Mouse (Mus musculus) macrophage (primary cell): ENCODE data around the gene Olfr877. TPM values are rescaled to one million over a fixed set of nuclear protein-coding genes. Genes with fewer than 3 reads are reported as not detected.

Experiments
- H3K27ac ChIP-seq: fragments of 350-480 bp; formaldehyde crosslinking; 2 replicates; pipeline ENCODE4 v1.9.0; 2021
- H3K36me3 ChIP-seq: fragments of 350-480 bp; formaldehyde crosslinking; 2 replicates; pipeline ENCODE4 v1.9.0; 2021; ENCODE audit errors: inconsistent target
- H3K4me3 ChIP-seq: fragments of 350-480 bp; formaldehyde crosslinking; 2 replicates; pipeline ENCODE4 v1.9.0; 2021; ENCODE audit errors: inconsistent target
- H3K79me2 ChIP-seq: fragments of 350-480 bp; formaldehyde crosslinking; 2 replicates; pipeline ENCODE4 v1.9.0; 2021; ENCODE audit errors: inconsistent target
- WGBS: methylation state at CpG from one replicate; pipeline ENCODE4 v1.1.7; 2026; ENCODE audit warnings: inconsistent platforms; ENCODE audit not compliant: missing documents; 5-methylcytosine and 5-hydroxymethylcytosine counted together
- polyA plus RNA-seq: library from polyadenylated mRNA; stranded (reverse); fragments of 250-400 nt; gene quantifications from 3 replicates; pipeline ENCODE4 v1.2.4, GENCODE M21; 2018; ENCODE audit warnings: inconsistent platforms
- total RNA-seq, 78 experiments: library from RNA; depleted of rRNA; stranded (reverse); fragments of 250-400 nt; gene quantifications; 1 replicate in 9 of 78; 2 replicates in 24 of 78; 3 replicates in 43 of 78; 4 replicates in 2 of 78; pipeline ENCODE4 v1.2.4; 2018; ENCODE audit warnings: inconsistent platforms in 56 of 78

The Olfr877 gene
- total RNA-seq (2018; cell fraction: chromatin; rRNA removed): not detected
- not detected for total RNA-seq (2018; cell fraction: cytosol; rRNA removed)
- not detected for total RNA-seq (2018; cell fraction: nucleus; rRNA removed)
- polyA plus RNA-seq: not detected in 3 replicates

- 79% methylated on average over 4 of the region's 4 CpGs for whole genome bisulfite sequencing
- Histone ChIP-seq H3K27ac (no peak within 1 kb of the TSS), H3K36me3 (no peaks in the 10 kb centered on the region), H3K4me3 (no peak within 1 kb of the TSS), H3K79me2 (no peaks in the 10 kb centered on the region)
Observed at GRCm38 (mm10) chr9:37853969-37854368, at the start of gene Olfr877. Olfr877 (plus strand) TSS chr9:37854269.

DNA sequence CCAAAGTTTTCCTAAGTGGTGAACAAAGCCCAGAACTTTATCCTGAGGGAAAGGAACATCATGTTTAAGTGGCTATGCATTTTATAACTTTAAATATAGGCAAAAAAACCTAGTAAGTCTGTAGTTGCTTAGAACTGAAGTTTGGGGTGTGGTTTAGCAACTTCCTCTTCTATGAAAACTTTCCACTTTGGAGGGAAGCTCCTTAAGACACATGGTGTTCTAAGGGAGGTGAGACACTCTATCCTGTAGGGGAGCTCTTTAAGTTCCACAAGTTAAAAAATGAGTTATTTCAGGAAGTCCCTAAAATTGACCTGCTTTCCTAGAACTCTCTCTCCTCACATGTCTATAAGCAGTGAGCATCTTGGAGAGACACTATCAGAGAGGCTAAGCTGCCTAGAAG, 46.8 kb upstream of the Olfr877 start:
- H3K4me3 ChIP-seq: no peak overlapping the region
- H3K27ac ChIP-seq: no peak overlapping the region
- no peaks in the 10 kb centered on the region for H3K36me3 ChIP-seq
- H3K79me2 ChIP-seq: no peaks in the 10 kb centered on the region

DNA sequence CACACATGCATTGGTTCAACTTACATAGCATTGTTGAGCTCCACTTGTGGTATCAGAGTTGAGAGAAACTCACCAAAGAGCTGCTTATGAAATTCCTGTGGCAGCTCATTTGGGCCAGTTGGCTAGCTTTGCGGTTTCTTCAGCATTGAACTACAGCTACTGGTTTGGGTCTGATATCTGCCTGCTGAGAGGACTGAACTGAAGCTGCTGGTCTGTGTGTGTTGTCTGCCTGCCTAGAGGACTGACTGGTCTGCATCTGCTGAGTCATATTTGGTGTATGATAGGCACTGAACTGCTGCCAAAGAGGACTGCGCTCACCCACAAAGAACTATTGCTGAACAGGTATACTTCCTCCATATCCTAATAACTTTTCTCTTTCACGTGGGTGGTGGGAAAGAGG, 45.6 kb upstream of the Olfr877 start:
- Histone ChIP-seq H3K27ac (no peak overlapping the region), H3K4me3 (no peak overlapping the region), H3K36me3 (no peaks in the 10 kb centered on the region), H3K79me2 (no peaks in the 10 kb centered on the region)
- 36% methylated on average over 3 of the region's 3 CpGs for WGBS

GRCm38 (mm10) chr9:37808976-37809375, 45.1 kb upstream of the Olfr877 start:
- no peaks in the 10 kb centered on the region for H3K79me2 ChIP-seq
- H3K27ac ChIP-seq: no peak overlapping the region
- no peak overlapping the region for H3K4me3 ChIP-seq
- no peaks in the 10 kb centered on the region for H3K36me3 ChIP-seq
- WGBS: 73% methylated on average over 2 of the region's 2 CpGs

DNA sequence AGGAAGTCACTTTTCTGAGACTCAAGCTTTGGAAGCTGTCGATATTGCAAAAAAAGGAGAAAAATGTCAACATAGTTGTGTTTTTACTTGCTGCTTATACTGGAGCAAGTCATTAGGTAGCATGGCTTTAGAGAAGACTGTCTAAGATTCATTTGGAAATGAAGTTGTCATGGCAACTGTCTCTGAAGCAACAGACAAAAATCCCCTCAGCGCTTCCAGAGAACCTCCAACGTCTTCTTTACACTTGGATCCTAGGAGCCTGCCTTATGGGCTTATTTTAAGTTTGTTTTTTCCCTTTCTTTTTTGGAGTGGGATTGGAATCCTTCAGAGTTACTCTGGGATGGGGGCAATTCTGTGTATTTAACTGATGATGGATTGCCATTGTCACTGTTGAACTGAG, 39.4 kb upstream of the Olfr877 start:
- no peak overlapping the region for H3K4me3 ChIP-seq
- 95% methylated on average over 3 of the region's 3 CpGs for WGBS
- H3K36me3 ChIP-seq: no peaks in the 10 kb centered on the region
- no peak overlapping the region for H3K27ac ChIP-seq
- no peaks in the 10 kb centered on the region for H3K79me2 ChIP-seq

DNA sequence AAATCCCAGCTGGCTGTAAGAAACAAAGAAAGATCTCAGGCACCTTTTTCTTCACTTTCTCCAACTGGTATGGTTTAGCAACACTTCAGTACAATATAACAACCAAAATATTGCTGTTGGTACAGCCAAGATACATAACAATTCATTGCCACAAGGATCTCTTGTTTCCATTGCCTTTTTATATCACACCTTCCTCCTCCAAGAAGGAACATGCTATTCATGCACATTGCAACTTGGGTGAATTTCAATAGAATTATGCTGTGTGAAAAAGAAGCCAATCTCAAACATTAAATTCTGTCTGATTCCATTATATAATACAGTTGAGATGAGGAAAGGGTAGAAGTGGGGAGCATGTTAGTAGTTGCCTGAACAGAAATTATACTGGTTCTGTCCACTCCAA, 24.2 kb upstream of the Olfr877 start:
- Histone ChIP-seq H3K79me2 (no peaks in the 10 kb centered on the region), H3K27ac (no peak overlapping the region), H3K4me3 (no peak overlapping the region), H3K36me3 (no peaks in the 10 kb centered on the region)

DNA sequence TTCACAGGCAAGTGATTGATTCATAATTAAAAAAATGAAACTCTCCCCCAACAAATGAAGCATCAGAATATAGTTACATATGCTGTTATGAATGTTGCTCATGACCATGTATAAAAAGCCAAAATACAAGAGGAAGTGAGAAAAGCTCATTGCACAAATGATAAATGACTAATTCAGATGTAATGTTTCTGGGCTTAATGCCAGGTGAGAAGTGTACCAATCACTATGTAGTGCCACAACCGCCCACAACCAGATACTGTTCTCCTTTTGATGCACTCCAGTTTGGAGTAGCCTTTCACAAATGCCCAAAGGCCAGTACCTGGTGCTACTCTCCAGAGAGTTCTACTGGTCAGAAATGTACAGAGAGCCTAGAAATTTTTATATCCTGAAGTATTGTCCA, 20.7 kb upstream of the Olfr877 start:
- Histone ChIP-seq H3K79me2 (no peaks in the 10 kb centered on the region), H3K36me3 (no peaks in the 10 kb centered on the region), H3K4me3 (no peak overlapping the region), H3K27ac (no peak overlapping the region)
- WGBS: 0% methylated on average over 1 of the region's 1 CpGs

DNA sequence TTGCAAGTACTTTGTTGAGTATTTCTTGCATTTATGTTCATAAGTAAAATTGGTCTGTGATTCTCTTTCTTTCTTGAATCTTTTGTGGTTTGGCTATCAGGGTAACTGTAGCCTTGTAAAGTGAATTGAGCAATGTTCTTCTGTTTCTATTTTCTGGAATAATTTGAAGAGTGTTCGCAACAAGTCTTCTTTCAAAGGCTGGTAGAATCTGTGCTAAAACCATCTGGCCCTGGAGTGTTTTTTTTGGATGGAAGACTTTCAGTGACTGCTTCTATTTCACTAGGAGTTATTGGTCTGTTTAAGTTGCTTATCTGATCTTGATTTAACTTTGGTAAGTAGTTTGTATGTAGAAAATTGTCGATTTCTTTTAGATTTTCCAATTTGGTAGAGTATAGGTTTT, 4.8 kb upstream of the Olfr877 start:
- H3K4me3 ChIP-seq: no peak overlapping the region
- whole genome bisulfite sequencing: 72% methylated on average over 2 of the region's 2 CpGs
- H3K27ac ChIP-seq: no peak overlapping the region

GRCm38 (mm10) chr9:37863325-37863724, 9.3 kb downstream of the Olfr877 start:
- Histone ChIP-seq H3K4me3 (no peak overlapping the region), H3K79me2 (no peaks in the 10 kb centered on the region)
- WGBS: 86% methylated on average over 1 of the region's 1 CpGs

More for the DNA sequence above, 4.8 kb upstream of the Olfr877 start:
- Histone ChIP-seq H3K79me2 (no peaks in the 10 kb centered on the region), H3K36me3 (no peaks in the 10 kb centered on the region)

GRCm38 (mm10) chr9:37870246-37870645, 16.2 kb downstream of the Olfr877 start:
- 56% methylated on average over 1 of the region's 1 CpGs for WGBS
- no peaks in the 10 kb centered on the region for H3K79me2 ChIP-seq
- no peak overlapping the region for H3K27ac ChIP-seq
- H3K4me3 ChIP-seq: no peak overlapping the region
- H3K36me3 ChIP-seq: no peaks in the 10 kb centered on the region

More at GRCm38 (mm10) chr9:37863325-37863724, 9.3 kb downstream of the Olfr877 start:
- Histone ChIP-seq H3K36me3 (no peaks in the 10 kb centered on the region), H3K27ac (no peak overlapping the region)

DNA sequence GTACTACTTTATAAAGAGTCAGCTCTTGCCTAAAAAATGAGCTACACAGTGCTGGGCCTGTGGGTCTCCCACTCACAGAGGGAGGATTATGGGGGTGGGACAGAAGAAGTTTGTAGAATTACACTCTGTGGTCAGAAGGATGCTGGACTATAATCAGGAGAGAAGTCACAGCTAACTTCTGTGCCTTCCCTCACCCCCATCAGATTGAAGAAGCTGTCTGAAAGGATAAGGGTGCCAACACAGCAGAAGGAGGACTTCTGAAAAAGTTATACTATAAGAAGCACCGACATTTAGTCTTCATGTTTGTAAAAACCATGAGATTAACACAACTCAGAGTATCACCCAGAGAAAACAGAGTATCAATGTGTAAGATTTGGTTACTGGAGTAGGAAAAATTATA, 17.0 kb downstream of the Olfr877 start:
- no peaks in the 10 kb centered on the region for H3K36me3 ChIP-seq
- no peak overlapping the region for H3K27ac ChIP-seq
- H3K4me3 ChIP-seq: no peak overlapping the region
- WGBS: 82% methylated on average over 1 of the region's 1 CpGs
- no peaks in the 10 kb centered on the region for H3K79me2 ChIP-seq

GRCm38 (mm10) chr9:37871536-37871935, 17.5 kb downstream of the Olfr877 start:
- Histone ChIP-seq H3K27ac (no peak overlapping the region), H3K79me2 (no peaks in the 10 kb centered on the region), H3K4me3 (no peak overlapping the region), H3K36me3 (no peaks in the 10 kb centered on the region)
- 53% methylated on average over 1 of the region's 1 CpGs for WGBS

GRCm38 (mm10) chr9:37890960-37891359, 36.9 kb downstream of the Olfr877 start:
- WGBS: 60% methylated on average over 2 of the region's 2 CpGs

GRCm38 (mm10) chr9:37896661-37897060, 42.6 kb downstream of the Olfr877 start, which contains the start of gene Olfr145:
Olfr145 (plus strand) TSS chr9:37896724.
- WGBS: 58% methylated on average over 2 of the region's 2 CpGs
- no peaks in the 10 kb centered on the region for H3K36me3 ChIP-seq
- no peak within 1 kb of the TSS for H3K27ac ChIP-seq
- H3K4me3 ChIP-seq: no peak within 1 kb of the TSS
- H3K79me2 ChIP-seq: no peaks in the 10 kb centered on the region

More at GRCm38 (mm10) chr9:37890960-37891359, 36.9 kb downstream of the Olfr877 start:
- Histone ChIP-seq H3K27ac (no peak overlapping the region), H3K36me3 (no peaks in the 10 kb centered on the region), H3K4me3 (no peak overlapping the region), H3K79me2 (no peaks in the 10 kb centered on the region)

GRCm38 (mm10) chr9:37905555-37905954, 51.5 kb downstream of the Olfr877 start:
- no peaks in the 10 kb centered on the region for H3K36me3 ChIP-seq
- H3K79me2 ChIP-seq: no peaks in the 10 kb centered on the region
- H3K27ac ChIP-seq: no peak overlapping the region
- no peak overlapping the region for H3K4me3 ChIP-seq
- WGBS: 66% methylated on average over 3 of the region's 3 CpGs
